Mouse (Mus musculus): ENCODE measurements around the gene S1pr1.

S1pr1 gene

DNA sequence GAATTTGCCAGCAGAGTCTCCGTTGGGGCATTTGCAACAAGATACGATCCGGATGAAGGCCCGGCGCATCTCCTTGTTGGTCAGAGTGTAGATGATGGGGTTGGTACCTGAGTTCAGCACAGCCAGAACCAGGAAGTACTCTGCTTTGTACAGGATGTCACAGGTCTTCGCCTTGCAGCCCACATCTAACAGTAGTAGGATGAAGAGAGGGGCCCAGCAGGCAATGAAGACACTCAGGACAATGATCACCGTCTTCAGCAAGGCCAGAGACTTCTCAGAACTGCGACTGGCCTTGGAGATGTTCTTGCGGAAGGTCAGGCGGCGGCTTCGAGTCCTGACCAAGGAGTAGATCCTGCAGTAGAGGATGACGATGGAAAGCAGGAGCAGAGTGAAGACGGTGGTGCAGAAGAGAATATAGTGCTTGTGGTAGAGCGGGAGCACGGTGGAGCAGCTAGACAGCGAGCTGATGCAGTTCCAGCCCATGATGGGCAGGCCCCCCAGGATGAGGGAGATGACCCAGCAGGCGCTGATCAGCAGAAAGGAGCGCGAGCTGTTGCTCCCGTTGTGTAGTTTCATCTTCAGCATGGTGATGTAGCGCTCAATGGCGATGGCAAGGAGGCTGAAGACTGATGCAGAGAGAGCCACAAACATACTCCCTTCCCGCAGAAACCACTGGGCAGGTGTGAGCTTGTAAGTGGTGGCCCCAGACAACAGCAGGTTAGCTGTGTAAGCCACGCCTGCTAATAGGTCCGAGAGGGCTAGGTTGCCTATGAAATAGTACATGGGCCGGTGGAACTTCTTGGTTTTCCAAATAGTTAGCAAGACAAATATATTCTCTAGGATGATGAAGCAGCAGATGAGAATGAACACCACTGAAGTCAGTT lies 2.7 kb downstream of the S1pr1 start:
- DNase-seq = no peak

DNA sequence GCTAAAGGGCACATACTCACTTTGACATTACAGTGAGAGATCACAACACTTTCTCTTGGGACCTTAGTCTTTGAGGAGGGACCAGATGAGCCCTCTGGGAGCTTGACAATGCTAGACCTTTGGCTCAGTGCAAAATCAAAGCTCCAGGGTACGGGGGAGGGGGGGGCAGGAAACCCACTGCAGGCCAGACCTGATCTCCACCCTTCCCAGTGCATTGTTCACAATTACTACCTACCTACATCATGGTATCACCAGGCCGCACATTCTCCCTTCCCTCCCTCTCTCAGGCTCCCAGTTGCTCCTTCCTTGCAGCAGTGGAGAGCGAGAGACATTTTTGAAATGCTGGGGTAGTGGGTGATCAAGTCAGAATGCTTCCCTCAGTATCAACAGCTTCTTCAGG lies 3.5 kb downstream of the S1pr1 start:
- DNase-seq = no peak

DNA sequence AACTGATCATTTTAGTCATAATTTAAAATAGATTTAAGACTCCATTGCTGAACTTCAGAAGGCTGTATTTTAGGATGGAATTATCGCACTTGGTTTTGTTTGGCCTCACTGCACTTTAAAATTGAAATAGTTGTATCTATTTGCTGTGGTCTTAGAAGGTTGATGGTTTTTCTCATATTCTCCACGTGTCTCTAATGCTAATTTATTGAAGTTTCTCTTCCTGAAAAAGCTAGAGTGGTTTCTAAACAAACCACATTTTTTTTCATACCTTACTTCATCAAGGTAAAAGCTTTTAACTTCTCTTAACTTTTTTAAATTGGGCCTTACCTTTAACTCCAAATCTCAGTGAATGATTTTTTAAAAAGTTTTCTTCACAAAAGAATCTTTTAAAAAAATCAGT lies 4.8 kb downstream of the S1pr1 start:
- no peak for DNase-seq

DNA sequence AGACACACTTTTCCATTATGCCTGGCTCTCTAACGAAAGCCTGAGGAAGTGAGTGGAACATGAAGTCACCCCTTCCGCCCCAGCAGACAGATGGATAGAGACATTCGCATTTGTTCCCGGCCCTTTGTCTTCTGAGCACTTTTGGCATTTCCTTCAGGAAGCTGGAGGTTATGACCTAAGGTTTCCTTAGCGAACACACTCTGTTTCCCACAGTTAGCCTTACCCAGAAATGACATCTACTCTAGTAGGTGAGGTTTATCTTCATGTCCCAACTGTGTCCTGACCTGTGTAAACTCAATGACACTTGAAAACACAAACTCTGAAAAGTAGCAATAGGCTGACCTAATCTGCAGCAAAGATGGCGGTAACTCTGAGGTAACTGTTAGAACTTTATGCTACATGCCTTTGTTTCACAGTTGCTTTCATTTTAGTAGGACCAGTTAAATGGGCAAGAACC lies 5.7 kb downstream of the S1pr1 start:
- DNase-seq = no peak

DNA sequence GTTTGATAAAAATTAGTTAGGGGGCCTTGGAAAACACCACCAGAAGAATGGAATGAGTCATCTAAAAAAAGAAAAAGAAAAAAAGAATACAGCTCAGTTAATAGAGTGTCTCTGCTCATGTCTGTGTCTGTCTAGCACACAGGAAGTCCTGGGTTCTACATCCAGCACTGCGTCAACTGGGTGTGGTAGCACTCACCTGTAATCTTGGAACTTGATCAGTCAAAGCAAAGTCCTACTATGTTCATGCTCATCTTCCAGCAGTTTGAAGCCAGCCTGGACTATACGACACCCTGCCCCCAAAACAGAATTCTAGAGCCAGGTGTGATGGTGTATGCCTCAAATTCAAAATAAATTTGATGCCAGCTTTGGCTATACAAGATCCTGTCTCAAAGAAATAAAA lies 8.1 kb downstream of the S1pr1 start:
- no peak for DNase-seq

DNA sequence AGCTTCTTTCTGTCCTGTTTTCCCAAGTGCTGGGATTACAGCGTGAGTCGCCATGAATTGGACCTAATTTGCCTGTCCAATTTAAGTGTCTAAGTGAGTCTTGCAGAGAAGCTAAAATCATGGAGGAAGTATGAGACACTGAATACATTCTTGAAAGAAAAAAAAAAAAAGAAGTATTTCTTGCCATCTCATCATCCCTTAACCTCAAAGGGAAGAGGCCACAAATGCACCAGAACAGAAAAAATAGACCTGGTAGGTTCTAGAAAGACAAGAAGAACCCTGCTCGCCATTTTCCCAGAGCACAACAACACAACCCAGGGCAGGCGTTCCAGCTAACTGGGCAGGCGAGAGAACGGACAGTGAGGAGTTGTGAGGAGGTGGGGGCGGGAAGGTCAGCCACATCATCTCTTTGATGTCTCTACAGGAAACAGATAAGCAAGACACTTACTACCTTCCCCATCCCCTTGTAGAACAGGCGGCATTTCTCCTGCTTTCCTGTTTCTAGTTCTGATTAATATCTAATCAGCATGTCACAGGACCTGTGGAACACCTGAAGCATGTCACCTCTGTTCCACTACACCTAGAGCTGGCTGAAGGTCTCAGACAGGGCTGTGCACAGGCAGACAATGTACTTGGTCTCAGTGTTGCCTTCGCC lies 10.5 kb downstream of the S1pr1 start:
- no peak for DNase-seq

DNA sequence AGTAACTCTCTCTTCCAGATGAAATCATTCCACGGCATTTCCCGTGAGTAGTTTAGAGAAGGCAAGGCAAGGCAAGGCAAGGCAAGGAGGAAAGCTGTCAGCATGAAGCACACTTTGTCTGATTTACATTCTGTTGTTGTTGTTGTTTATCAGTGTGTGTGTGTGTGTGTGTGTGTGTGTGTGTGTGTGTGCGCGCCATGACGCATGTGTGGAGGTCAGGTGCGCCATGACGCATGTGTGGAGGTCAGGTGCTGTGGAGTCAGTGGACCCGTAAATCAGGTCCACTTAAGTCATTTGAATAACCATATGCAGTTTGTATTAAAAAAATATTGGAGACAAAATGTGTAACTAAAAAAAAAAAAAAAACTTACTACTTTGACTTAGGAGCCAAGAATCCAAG lies 11.2 kb downstream of the S1pr1 start:
- DNase-seq = no peak

DNA sequence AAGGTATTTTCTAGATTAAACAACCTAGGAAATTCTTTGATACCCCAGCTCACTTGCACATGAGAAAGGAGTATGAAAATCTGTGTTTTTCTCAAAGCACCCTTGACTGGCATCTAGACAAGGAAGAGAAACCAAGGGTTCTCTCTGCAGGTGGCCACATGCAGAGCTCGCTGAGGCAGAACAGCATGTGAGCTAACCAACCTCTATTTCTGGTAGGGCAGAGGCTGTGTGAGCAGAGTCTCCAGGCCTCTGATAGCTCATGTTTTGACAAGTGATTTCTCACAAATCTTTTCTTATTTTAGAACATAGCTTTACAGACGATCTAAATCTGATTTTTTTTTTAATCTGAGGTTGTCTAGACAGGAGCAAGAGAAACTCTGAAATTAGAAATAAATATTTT lies 12.8 kb downstream of the S1pr1 start:
- DNase-seq = no peak

DNA sequence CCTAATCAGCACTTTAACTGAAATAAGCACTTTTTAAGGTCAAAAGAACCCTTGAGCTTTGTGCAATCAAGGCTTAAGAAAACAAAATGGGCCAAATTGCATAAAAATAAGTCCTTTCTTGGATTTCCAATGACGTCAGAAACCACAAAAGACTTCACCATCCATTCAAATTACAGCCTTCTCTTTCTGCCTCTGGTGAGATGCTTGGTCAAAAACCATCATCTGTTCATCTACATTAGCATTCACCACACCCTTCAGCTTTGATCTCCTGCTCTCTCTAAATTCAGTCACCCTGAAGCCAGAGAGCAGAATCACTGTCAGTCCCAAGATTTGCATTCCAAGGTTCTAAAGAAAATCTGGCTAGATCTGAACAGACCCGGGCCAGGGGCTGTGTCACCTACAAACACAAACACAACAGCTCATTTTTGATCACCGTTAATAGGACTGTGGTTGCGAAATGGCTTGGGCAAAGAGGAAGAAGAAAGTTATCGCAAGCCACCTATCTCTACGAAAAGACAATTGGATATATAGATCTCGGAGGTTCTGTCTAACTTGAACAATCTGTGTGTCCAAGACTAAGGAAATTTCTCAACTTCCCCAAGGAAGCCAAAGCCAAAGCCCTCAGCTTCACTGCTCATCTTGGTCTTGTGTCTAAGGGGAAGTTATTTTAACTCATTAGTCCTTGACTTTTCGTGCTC lies 19.5 kb downstream of the S1pr1 start:
- no peak for DNase-seq

DNA sequence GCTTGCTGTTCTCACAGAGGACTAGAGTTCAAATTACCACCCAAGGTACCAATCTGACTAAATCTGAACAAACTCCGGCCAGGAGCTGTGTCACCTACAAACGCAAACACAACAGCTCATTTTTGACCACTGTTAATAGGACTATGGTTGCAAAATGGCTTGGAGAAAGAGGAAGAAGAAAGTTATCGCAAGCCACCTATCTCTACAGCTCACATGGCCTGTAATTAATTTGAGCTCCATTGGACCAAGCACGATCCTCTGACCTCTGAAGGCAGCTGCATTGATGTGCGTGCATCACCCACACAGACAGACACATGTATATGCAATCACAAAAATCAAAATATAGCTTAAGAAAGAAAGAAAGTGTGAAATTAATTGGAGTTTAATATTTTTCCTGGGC lies 20.7 kb downstream of the S1pr1 start:
- DNase-seq = no peak

DNA sequence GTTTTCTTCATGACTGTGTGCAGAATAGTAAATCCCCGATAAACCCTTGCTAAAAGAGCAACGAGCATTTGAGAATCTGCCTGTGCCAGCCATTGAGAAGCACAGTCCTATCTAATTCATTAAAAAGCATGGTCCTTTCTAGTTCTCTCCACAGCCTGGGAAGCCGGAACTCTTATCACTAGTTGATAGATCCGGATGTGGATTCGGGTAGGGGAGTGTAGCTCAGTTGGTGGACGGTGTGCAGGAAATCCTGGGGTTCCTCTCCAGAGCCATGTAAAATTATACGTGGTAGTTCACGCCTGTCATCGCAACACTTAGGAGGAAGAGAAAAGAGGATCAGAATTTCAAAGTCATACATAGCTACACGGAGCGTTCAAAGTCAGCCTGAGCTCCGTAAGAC lies 21.5 kb downstream of the S1pr1 start:
- DNase-seq = no peak

DNA sequence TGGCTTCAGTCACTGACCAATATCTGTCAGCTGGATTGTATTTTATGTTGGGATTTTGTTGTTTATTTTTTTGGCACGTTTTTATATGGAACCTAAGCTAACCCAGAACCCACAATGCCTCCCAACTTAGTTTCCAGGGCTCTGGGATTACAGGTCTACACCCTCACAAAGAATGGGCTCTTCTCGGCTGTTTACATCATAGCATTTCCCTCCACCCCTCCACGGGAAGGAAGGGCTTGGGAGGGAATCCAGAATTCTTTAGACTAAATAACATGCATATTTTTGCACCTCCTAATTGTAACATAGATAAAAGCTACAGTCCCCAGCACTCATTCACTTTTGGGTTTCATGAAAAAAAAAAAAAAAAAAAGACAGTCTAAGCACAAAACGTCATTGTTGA lies 22.0 kb downstream of the S1pr1 start:
- DNase-seq = no peak

DNA sequence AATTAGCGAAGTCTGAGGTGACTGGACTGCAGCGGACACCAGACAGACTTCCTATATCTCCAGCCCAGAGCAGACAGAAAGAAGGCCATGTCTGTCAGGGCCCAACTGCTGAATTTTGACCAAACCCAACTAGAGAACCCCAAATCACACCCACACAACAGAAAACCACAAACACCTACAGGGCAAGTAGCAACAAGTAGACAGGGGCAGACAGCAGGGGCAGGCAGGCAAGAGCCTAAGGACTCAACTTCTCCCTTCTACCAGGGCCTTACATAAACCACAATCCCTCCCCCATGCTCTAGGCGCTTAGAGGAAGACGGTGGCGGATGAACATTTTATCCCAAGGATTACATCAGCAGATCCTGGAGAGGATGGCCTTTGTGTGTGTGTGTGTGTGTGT lies 22.5 kb downstream of the S1pr1 start:
- peak; percentile 49 for DNase-seq

DNA sequence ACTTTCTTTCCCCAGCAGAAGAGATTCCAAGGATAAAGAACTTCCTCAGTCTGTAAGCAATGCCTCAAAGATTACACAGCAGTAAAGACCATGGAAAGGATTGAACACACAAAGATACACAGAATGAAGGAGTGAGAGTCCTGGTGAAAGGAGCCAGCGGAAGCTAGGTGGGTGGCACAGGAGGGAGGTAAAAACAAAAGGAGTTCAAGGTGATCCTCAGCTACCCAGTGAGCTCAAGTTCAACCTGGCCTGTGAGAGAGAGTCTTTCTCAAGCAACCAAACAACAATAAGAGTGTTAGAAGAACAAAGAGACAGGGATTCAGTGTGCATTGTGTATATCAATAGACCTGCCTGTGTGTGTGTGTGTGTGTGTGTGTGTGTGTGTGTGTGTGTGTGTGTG lies 25.0 kb downstream of the S1pr1 start:
- DNase-seq = no peak

DNA sequence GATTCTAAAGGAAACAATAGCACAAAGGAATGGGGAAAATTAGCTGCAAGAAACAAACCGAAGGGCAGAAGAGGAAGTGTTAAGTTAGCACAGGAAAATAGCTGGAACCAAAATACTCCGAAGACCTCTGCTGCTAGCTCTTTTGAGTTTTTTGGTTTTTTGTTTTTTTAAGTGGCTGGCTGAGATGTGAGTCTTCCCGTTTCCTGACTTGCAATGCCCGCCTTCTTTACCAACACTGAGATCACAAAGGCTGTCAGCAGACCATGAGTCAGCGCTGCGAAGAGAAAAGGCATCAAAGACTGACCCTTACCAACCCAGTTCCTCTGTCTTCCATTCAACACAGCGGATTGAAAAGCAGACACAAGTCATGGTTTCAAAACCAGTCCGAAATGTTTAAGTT lies 25.5 kb downstream of the S1pr1 start:
- DNase-seq = peak; percentile 82

DNA sequence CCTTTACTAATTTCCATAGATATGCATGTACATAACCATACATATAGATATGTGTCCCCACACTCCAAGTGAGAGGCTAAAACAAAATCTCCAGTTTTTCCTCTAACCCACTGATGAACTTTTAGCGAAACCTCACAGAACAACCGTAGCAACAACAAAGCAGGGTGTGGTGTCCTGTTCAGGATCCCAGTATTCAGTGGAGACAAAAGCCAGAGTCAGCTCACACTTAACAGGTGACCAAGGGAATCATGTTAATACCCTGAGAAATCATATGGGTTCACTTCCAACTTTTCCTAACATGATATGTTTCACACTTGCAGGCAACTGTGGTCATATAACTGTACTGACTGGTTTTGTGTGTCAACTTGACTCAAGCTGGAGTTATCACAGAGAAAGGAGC lies 27.1 kb downstream of the S1pr1 start:
- no peak for DNase-seq

DNA sequence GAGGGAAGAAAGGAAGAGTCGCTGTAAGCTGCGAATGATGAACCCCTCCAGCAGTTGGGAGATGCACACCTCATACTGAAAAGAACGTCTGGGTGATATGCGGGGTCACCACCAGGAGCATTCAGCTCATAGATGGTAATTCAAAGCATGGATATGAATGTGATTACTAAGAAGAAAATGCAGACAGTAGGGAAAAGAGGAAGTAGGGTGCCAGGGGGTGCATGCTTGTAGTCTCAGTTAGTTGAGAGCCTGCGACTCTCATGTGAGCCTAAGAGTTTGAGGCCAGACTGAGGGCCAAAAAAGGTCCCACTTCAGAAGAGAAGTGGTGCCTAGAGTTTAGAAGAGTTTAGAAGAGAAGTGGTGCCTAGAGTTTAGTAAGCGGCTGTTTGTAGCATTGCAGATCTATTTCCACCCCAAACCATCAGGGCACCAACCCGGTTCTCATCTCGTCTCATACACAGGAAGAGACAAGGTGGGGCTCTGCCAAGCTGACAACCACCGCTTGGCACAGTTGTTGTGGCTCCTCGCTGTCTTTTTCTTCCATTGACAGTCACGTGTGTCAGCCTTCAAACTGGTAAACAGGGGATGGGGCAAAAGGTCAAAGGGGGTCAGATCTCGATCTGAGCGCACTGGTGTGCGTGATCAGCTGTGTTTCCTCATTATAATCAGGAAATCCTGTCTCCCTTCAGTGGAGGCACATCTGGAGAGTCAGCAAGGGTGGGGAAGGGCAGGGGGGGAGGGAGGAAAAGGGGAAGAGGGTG lies 32.4 kb downstream of the S1pr1 start:
- peak; percentile 25 for DNase-seq

DNA sequence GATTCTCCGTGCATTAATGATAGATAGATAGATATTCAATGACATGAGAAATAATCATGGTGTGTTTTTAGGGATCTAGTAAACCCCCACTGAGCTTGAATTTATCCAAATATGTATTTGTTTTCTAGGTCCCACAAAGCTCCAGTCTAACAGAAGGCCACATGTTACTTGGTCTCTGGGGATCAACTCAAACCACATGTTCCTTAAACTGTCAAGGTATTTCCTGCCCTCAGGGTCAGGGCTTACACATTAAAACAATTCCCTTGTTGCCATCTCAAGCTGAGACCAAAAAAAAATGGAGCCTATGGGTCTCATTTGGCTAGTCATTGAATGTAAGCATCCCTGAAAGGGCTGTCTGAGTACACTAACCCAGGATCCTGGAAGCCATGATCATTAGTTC lies 33.7 kb downstream of the S1pr1 start:
- DNase-seq = no peak

DNA sequence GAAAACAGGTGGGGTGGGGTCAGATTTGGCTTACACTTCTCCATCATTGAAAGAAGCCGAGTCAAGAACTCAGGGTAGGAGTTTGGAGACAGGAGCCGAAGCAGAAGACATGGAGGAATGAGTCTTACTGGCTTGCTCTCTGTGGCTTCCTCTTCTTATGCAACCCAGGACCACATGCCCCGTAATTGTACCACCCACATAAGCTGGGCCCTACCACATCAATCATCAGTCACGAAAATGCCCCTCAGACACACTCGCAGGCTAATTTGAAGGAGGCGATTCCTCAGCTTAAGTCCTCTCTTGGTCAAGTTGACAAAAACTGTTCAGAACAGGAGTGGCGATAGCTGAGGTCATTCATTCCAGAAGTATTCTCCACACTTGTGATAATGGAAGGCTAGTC lies 35.9 kb downstream of the S1pr1 start:
- DNase-seq = no peak

DNA sequence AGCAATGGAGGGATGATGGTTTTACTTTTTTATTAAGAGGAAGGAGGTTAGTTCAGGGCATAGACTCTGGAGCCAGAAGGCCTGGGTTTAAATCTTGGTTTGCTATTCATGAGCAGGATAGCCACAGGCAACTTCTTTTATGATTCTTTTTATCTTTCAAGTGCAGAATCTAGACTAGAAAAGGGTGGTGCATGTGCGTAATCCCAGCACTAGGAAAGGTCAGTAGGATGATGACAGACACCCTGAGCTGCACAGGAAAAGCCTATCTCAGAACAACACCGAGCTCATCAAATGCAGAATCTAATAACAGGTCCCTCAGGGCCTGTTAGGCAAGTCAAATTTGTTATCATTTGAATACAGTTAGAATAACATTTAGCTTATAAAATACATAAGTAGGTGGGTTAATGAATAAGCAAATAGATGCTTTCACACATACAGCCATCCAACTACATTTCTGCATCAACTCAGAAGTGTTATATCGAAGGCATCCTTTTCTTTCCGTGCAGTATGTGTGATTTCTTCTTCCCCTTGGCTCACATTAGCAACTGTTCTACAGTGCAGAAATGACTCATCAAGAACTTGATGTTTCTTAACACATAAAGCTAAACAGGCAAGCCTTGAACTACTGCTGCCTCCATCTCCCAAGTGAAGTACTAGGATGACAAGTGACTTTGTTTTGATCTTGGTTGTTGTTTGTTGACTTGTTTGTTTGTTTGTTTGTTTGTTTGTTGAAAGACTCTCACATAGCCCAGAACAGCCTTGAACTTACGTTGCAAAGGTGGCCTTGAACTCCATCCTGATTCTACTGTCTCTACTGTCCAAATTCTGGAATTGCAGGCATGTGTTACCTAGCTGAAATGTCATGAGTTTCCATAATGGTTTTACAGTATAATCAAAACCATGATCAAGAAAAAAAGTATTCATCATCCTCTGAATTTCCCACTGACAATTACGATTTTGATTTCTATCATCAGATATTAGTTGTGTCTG lies 39.0 kb downstream of the S1pr1 start:
- no peak for DNase-seq

DNA sequence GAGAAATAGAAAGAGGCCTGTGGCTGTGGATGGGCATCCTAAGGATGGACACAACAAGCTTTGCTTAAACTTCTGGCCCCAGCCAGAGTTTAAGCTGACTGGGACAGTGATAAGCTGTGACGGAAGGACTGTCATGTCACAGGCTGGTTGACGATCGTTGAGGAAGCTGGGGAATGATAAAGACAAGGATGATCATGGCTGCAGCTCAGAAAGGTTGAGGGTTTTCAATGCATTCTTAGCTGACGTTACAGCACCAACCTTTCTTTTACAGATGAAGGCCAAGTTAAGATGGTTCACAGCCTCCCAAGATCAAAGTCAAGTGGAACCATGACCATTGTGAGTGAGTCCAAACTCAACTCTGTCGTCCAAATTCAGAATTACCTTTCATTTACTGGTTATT lies 40.2 kb downstream of the S1pr1 start:
- no peak for DNase-seq

DNA sequence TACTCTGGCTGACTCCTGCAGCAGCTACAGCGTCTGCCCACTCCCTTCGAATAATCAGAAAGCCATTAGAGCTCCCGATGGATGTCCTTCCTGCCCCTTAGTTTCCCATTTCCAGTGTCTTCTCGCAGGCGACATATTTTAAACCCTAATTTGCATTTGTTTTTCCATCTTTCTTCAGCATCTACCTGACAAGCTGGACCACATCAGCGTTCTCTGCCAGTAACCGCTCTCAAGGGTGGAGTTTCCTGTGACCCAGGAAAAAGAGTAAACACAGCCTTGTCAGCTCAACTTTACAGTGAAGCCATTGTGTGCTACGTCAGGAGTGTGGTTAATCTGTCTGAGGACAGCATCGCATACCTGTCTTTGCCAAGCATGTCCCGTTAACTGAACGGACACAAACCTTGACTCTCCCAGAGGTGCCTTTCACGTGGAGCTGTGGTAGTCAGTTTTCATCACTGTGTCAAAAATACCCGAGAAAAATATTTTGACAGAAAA lies 41.2 kb downstream of the S1pr1 start:
- DNase-seq = no peak

Measured in layer of hippocampus, adult 9-11 months (tissue).